In the genomic region with DNA sequence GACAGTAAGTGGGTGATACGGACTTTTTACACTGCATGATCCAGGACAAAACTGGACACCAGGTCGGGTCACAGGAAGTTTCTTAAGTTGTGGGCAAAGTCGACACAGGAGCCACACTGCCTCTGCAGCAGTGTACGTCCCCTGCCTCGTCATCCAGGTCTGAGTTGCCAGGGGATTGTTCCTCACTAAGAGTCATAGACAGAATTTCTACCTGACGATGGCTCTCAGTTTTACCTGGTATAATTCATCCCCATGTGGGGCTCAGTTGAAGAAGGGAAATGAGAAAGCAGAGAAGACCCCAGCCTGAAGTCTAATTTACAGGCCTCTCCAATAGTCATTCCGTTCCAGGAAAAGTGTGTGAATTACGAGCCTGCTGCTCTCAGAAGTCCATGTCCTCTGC, we compare ENCODE assay signal across 27 mouse cellular contexts.
DNase-seq lines count a peak whose midpoint lies in the region; ATAC-seq lines count a peak whose summit lies in the region.
"Had no signal": no experiment of that assay in that cellular context is flagged by ENCODE, and none has a peak within 500 bp of the region (broad histone marks: within the 10 kb centered on the region; RNA-seq: fewer than 3 reads in every experiment).

No protein-coding gene starts in this region.

- no peaks in the 10 kb centered on the region for H3K27me3 ChIP-seq in neural tube, embryonic 12.5 days (replicated peaks)
- no peaks in the 10 kb centered on the region for H3K27me3 ChIP-seq in neural tube, embryonic 15.5 days (replicated peaks)
- H3K27me3 ChIP-seq in neural tube, embryonic 14.5 days (ENCODE audit: control insufficient read depth, insufficient read depth, low read length): no peaks in the 10 kb centered on the region
- H3K27me3 ChIP-seq: CH12.LX; embryonic facial prominence, embryonic 13.5 days; embryonic facial prominence, embryonic 15.5 days; forebrain, embryonic 12.5 days; Patski had no signal

- DNase-seq in heart, adult 11 months: peak; percentile 72
- no peak for DNase-seq in heart, postnatal 14 days
- DNase-seq: adrenal gland, adult 8-10 months; adrenal gland, postnatal 25 days; B cell, adult 2 months; cerebellum, adult 11 months; cerebellum, adult 18-20 months; cerebellum, adult 8-10 months; cerebellum, adult 9-11 months; cerebellum, postnatal 14 days; cerebellum, postnatal 36 days; embryo, embryonic 11 days had no signal

- no peak overlapping the region for H3K27ac ChIP-seq in neural tube, embryonic 12.5 days
- no peak overlapping the region for H3K27ac ChIP-seq in neural tube, embryonic 15.5 days (replicated peaks)
- H3K27ac ChIP-seq in neural tube, embryonic 14.5 days (ENCODE audit: low read depth, low read length): no peak overlapping the region
- H3K27ac ChIP-seq: embryonic facial prominence, embryonic 13.5 days; embryonic facial prominence, embryonic 15.5 days; forebrain, embryonic 10.5 days; forebrain, embryonic 12.5 days had no signal

- no peaks in the 10 kb centered on the region for H3K9me3 ChIP-seq in neural tube, embryonic 12.5 days
- H3K9me3 ChIP-seq in neural tube, embryonic 15.5 days (replicated peaks): no peaks in the 10 kb centered on the region
- no peaks in the 10 kb centered on the region for H3K9me3 ChIP-seq in neural tube, embryonic 14.5 days (ENCODE audit: control insufficient read depth, low read length)
- H3K9me3 ChIP-seq: embryonic facial prominence, embryonic 13.5 days; embryonic facial prominence, embryonic 15.5 days; forebrain, embryonic 10.5 days; forebrain, embryonic 12.5 days; G1E had no signal

- ATAC-seq in neural tube, embryonic 12.5 days (ENCODE audit: low FRiP score, low read depth): 0 out of 2 replicates have a peak, but pooled peaks have one; percentile 29
- ATAC-seq in neural tube, embryonic 15.5 days (ENCODE audit: low FRiP score): no peak
- ATAC-seq in neural tube, embryonic 14.5 days (ENCODE audit: low read depth): 0 out of 2 replicates have a peak, but pooled peaks have one; percentile 18
- ATAC-seq: activated CD4-positive, CD25-positive, alpha-beta regulatory T cell, adult 4 months; CD4-positive, CD25-positive, alpha-beta regulatory T cell, adult 4 months; forebrain, embryonic 14.5 days; forebrain, embryonic 16.5 days; Patski had no signal

- H3K9ac ChIP-seq in neural tube, embryonic 12.5 days: no peak overlapping the region
- H3K9ac ChIP-seq in neural tube, embryonic 15.5 days (replicated peaks): no peak overlapping the region
- H3K9ac ChIP-seq in neural tube, embryonic 14.5 days (replicated peaks; ENCODE audit: low read depth, low read length): no peak overlapping the region
- H3K9ac ChIP-seq: embryonic facial prominence, embryonic 13.5 days; embryonic facial prominence, embryonic 15.5 days; forebrain, embryonic 12.5 days had no signal

- no peak overlapping the region for H3K4me3 ChIP-seq in neural tube, embryonic 12.5 days
- H3K4me3 ChIP-seq in neural tube, embryonic 15.5 days (replicated peaks): no peak overlapping the region
- H3K4me3 ChIP-seq in neural tube, embryonic 14.5 days (ENCODE audit: low read depth, low read length): no peak overlapping the region
- H3K4me3 ChIP-seq: embryonic facial prominence, embryonic 13.5 days; embryonic facial prominence, embryonic 15.5 days; erythroblast, embryonic 14.5 days; forebrain, embryonic 10.5 days; forebrain, embryonic 12.5 days had no signal

- no peak overlapping the region for H3K4me2 ChIP-seq in neural tube, embryonic 12.5 days (replicated peaks)
- no peak overlapping the region for H3K4me2 ChIP-seq in neural tube, embryonic 15.5 days
- no peak overlapping the region for H3K4me2 ChIP-seq in neural tube, embryonic 14.5 days (ENCODE audit: low read depth, low read length)
- H3K4me2 ChIP-seq: embryonic facial prominence, embryonic 13.5 days; embryonic facial prominence, embryonic 15.5 days; forebrain, embryonic 12.5 days had no signal

- no peaks in the 10 kb centered on the region for H3K4me1 ChIP-seq in neural tube, embryonic 12.5 days
- peaks cover 7% of the 10 kb centered on the region for H3K4me1 ChIP-seq in neural tube, embryonic 15.5 days
- H3K4me1 ChIP-seq in neural tube, embryonic 14.5 days (ENCODE audit: control insufficient read depth, insufficient read depth, low read length): no peaks in the 10 kb centered on the region
- H3K4me1 ChIP-seq: embryonic facial prominence, embryonic 15.5 days; forebrain, embryonic 12.5 days had no signal

- 72% methylated on average over 8 of the region's 8 CpGs for WGBS in neural tube, embryonic 12.5 days
- WGBS in neural tube, embryonic 15.5 days: 67% methylated on average over 8 of the region's 8 CpGs
- WGBS in neural tube, embryonic 14.5 days: 69% methylated on average over 8 of the region's 8 CpGs

- intact Hi-C loops in heart, postnatal 14 days (cut with DNase I): no loop called here

- H3K36me3 ChIP-seq in neural tube, embryonic 12.5 days: no peaks in the 10 kb centered on the region
- H3K36me3 ChIP-seq in neural tube, embryonic 15.5 days: no peaks in the 10 kb centered on the region
- H3K36me3 ChIP-seq in neural tube, embryonic 14.5 days (ENCODE audit: control insufficient read depth, insufficient read depth, low read length): no peaks in the 10 kb centered on the region
- H3K36me3 ChIP-seq: embryonic facial prominence, embryonic 13.5 days; embryonic facial prominence, embryonic 15.5 days; forebrain, embryonic 10.5 days; forebrain, embryonic 12.5 days; G1E had no signal
